Mouse (Mus musculus): Measurements from ENCODE around the gene Cltb. TPM values are rescaled to one million over a fixed set of nuclear protein-coding genes. Genes with fewer than 3 reads are reported as not detected.

Gene Cltb
- total and polyA plus RNA-seq, 2 experiments from 2014 or later, result 184 to 318 TPM

GRCm38 (mm10) chr13:54577652-54578507 is 33.3 kb downstream of the Cltb start:
- Histone ChIP-seq H3K4me1 (ENCODE audit: insufficient read depth, low read length) (peaks cover 10% of the 10 kb centered on the region; the same call in 1 of the 2 replicates), H3K27me3 (ENCODE audit: insufficient read depth, low read length) (no peaks in the 10 kb centered on the region), H3K4me3 (ENCODE audit: low read length) (no peak overlapping the region), H3K36me3 (ENCODE audit: insufficient read depth, low read length) (peaks cover 13% of the 10 kb centered on the region; the same call in 1 of the 2 replicates), H3K9ac (replicated peaks; ENCODE audit: low read length) (no peak overlapping the region), H3K9me3 (ENCODE audit: low read length) (no peaks in the 10 kb centered on the region), H3K4me2 (ENCODE audit: low read depth, low read length) (no peak overlapping the region), H3K27ac (0 out of 2 replicates have a peak overlapping the region, but pooled peaks have one; percentile 11)
- DNase-seq (ENCODE audit: low spot score) (no peak), ATAC-seq (no peak)
- 79% methylated on average over 21 of the region's 21 CpGs for WGBS
- no peak for TF ChIP-seq CTCF (IDR thresholded peaks at IDR 0.05; ENCODE audit: low read depth)

GRCm38 (mm10) chr13:54575489-54575888 is 35.7 kb downstream of the Cltb start:
- no peak for TF ChIP-seq CTCF (IDR thresholded peaks at IDR 0.05; ENCODE audit: low read depth)
- Histone ChIP-seq H3K27me3 (ENCODE audit: insufficient read depth, low read length) (no peaks in the 10 kb centered on the region), H3K9ac (replicated peaks; ENCODE audit: low read length) (peak overlapping the region; percentile 95), H3K9me3 (ENCODE audit: low read length) (no peaks in the 10 kb centered on the region), H3K36me3 (ENCODE audit: insufficient read depth, low read length) (peaks cover 8% of the 10 kb centered on the region; the same call in 1 of the 2 replicates), H3K4me3 (ENCODE audit: low read length) (peak overlapping the region; percentile 97), H3K4me2 (ENCODE audit: low read depth, low read length) (peak overlapping the region; percentile 98), H3K27ac (peak overlapping the region; percentile 85), H3K4me1 (ENCODE audit: insufficient read depth, low read length) (peaks cover 10% of the 10 kb centered on the region; the same call in 1 of the 2 replicates)
- ATAC-seq (peak; percentile 25; the same call in 1 of the 2 replicates), DNase-seq (ENCODE audit: low spot score) (no peak)
- 1% methylated on average over 19 of the region's 19 CpGs for WGBS

GRCm38 (mm10) chr13:54574854-54575481 is 36.2 kb downstream of the Cltb start, which contains the start of gene Arl10:
Gene Arl10, plus strand, starts transcription at chr13:54575015.
- DNase-seq (ENCODE audit: low spot score) (peak; percentile 88), ATAC-seq (peak; percentile 93)
- peak within 1 kb of the TSS; percentile 97 for H3K4me3 ChIP-seq (ENCODE audit: low read length)
- H3K36me3 ChIP-seq (ENCODE audit: insufficient read depth, low read length), result peaks cover 6% of the 10 kb centered on the region; the same call in 1 of the 2 replicates
- H3K4me1 ChIP-seq (ENCODE audit: insufficient read depth, low read length), result peaks cover 10% of the 10 kb centered on the region; the same call in 1 of the 2 replicates
- no peaks in the 10 kb centered on the region for H3K27me3 ChIP-seq (ENCODE audit: insufficient read depth, low read length)
- TF ChIP-seq CTCF (IDR thresholded peaks at IDR 0.05; ENCODE audit: low read depth), result no peak
- H3K4me2 ChIP-seq (ENCODE audit: low read depth, low read length), result peak within 1 kb of the TSS; percentile 98
- WGBS, result under 1% methylated on average over 55 of the region's 55 CpGs
- peak within 1 kb of the TSS; percentile 95 for H3K9ac ChIP-seq (replicated peaks; ENCODE audit: low read length)
- H3K27ac ChIP-seq, result peak within 1 kb of the TSS; percentile 85
- H3K9me3 ChIP-seq (ENCODE audit: low read length), result no peaks in the 10 kb centered on the region

GRCm38 (mm10) chr13:54572621-54573020 is 38.5 kb downstream of the Cltb start:
- H3K4me1 ChIP-seq (ENCODE audit: insufficient read depth, low read length), result peaks cover 10% of the 10 kb centered on the region; the same call in 1 of the 2 replicates
- no peak overlapping the region for H3K9ac ChIP-seq (replicated peaks; ENCODE audit: low read length)
- H3K36me3 ChIP-seq (ENCODE audit: insufficient read depth, low read length), result no peaks in the 10 kb centered on the region
- DNase-seq (ENCODE audit: low spot score), result no peak
- TF ChIP-seq CTCF (IDR thresholded peaks at IDR 0.05; ENCODE audit: low read depth), result no peak
- no peak overlapping the region for H3K4me2 ChIP-seq (ENCODE audit: low read depth, low read length)
- H3K4me3 ChIP-seq (ENCODE audit: low read length), result no peak overlapping the region
- no peaks in the 10 kb centered on the region for H3K9me3 ChIP-seq (ENCODE audit: low read length)
- no peaks in the 10 kb centered on the region for H3K27me3 ChIP-seq (ENCODE audit: insufficient read depth, low read length)
- 87% methylated on average over 4 of the region's 4 CpGs for WGBS
- ATAC-seq, result no peak
- H3K27ac ChIP-seq, result no peak overlapping the region

GRCm38 (mm10) chr13:54571637-54572036 is 39.5 kb downstream of the Cltb start:
- ATAC-seq, result no peak
- Histone ChIP-seq H3K27ac (peak overlapping the region; percentile 36; the same call in 1 of the 2 replicates), H3K4me3 (ENCODE audit: low read length) (no peak overlapping the region), H3K4me2 (ENCODE audit: low read depth, low read length) (no peak overlapping the region), H3K9me3 (ENCODE audit: low read length) (no peaks in the 10 kb centered on the region), H3K36me3 (ENCODE audit: insufficient read depth, low read length) (no peaks in the 10 kb centered on the region), H3K9ac (replicated peaks; ENCODE audit: low read length) (no peak overlapping the region), H3K27me3 (ENCODE audit: insufficient read depth, low read length) (no peaks in the 10 kb centered on the region), H3K4me1 (ENCODE audit: insufficient read depth, low read length) (peaks cover 7% of the 10 kb centered on the region; the same call in 1 of the 2 replicates)
- 22% methylated on average over 2 of the region's 2 CpGs for WGBS
- peak; percentile 60 for DNase-seq (ENCODE audit: low spot score)
- no peak for TF ChIP-seq CTCF (IDR thresholded peaks at IDR 0.05; ENCODE audit: low read depth)

GRCm38 (mm10) chr13:54570736-54571135 is 40.4 kb downstream of the Cltb start:
- Histone ChIP-seq H3K4me3 (ENCODE audit: low read length) (no peak overlapping the region), H3K27me3 (ENCODE audit: insufficient read depth, low read length) (no peaks in the 10 kb centered on the region), H3K9me3 (ENCODE audit: low read length) (no peaks in the 10 kb centered on the region), H3K4me2 (ENCODE audit: low read depth, low read length) (no peak overlapping the region), H3K9ac (replicated peaks; ENCODE audit: low read length) (no peak overlapping the region), H3K36me3 (ENCODE audit: insufficient read depth, low read length) (no peaks in the 10 kb centered on the region), H3K27ac (no peak overlapping the region), H3K4me1 (ENCODE audit: insufficient read depth, low read length) (peaks cover 2% of the 10 kb centered on the region; the same call in 1 of the 2 replicates)
- no peak for TF ChIP-seq CTCF (IDR thresholded peaks at IDR 0.05; ENCODE audit: low read depth)
- no peak for DNase-seq (ENCODE audit: low spot score)
- 69% methylated on average over 4 of the region's 4 CpGs for WGBS
- no peak for ATAC-seq

Data from hindbrain, postnatal 0 days (tissue).